Mouse (Mus musculus): ENCODE measurements around the gene Chrne. TPM values are rescaled to one million over a fixed set of nuclear protein-coding genes. Genes with fewer than 3 reads are reported as not detected.

Chrne gene
- polyA plus RNA-seq, 1 experiment from 2014 or later, result not detected

DNA sequence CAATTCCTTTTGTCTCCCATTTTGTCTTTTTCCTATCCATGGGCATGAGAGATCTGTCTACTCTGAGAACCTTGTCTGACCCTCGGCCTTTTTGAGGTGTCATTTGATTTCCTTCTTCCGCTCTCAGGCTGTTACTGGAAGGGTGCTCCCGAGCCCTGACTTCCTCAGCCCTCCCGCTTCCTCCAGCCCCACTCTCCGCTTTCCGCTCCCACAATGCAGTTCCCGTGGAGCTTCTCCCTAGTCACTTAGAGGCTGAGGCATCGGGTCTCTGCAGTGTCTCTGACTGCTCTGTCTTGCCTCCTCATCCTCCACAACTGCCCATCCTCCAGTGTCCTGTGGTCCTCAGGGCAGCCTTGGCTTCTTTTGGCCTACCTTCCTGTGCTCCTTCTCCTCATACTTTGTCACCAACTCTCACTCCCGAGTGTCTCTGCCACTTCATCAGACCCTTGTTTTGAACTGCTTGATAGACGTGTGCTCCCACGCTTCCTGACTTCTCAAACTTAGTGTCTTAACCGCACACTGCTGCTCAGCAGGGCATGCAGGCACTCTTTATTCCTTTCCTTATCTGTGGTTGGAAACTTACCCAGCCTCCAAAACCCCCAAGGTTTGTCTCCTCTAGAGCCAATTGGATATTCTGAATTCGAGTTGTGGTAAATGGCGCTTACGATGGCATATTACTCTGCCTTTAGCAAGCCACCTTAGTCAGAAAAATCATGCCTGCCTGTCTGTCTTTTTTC, 24.6 kb downstream of the Chrne start:
- no peak for ATAC-seq (ENCODE audit: insufficient number of reproducible peaks, low FRiP score, low TSS enrichment, low read depth)
- Histone ChIP-seq H3K27ac (no peak overlapping the region), H3K9ac (no peak overlapping the region), H3K36me3 (peaks cover 26% of the 10 kb centered on the region), H3K4me3 (no peak overlapping the region), H3K9me3 (no peaks in the 10 kb centered on the region), H3K4me1 (0 out of 2 replicates have a peak, but pooled peaks cover 3% of the 10 kb centered on the region), H3K4me2 (no peak overlapping the region), H3K27me3 (no peaks in the 10 kb centered on the region)
- 76% methylated on average over 15 of the region's 15 CpGs for WGBS

DNA sequence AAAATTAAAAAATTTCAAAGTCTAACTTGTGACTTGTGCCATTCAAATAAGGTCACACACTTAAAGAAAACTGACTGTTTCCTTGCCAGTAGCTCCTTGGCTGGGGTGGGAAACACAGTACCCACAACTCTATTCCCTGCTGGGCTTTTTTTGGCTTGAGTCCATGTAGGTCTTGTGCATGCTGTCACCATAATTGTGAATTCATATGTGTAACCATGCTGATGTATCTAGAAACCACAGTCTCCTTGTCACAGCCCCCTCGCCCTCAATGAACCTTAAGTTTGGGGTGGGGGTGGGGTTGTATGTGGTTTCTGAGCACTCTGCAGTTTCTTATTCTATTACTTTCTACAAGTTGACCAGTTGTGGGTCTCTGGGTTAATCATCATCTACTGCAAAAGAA, 27.3 kb downstream of the Chrne start:
- no peaks in the 10 kb centered on the region for H3K27me3 ChIP-seq
- no peak overlapping the region for H3K4me2 ChIP-seq
- no peak overlapping the region for H3K4me3 ChIP-seq
- WGBS, result 76% methylated on average over 1 of the region's 1 CpGs
- H3K27ac ChIP-seq, result no peak overlapping the region
- no peaks in the 10 kb centered on the region for H3K9me3 ChIP-seq
- no peak overlapping the region for H3K9ac ChIP-seq
- H3K36me3 ChIP-seq, result peaks cover 3% of the 10 kb centered on the region; the same call in 1 of the 2 replicates
- ATAC-seq (ENCODE audit: insufficient number of reproducible peaks, low FRiP score, low TSS enrichment, low read depth), result no peak
- 0 out of 2 replicates have a peak, but pooled peaks cover 3% of the 10 kb centered on the region for H3K4me1 ChIP-seq

DNA sequence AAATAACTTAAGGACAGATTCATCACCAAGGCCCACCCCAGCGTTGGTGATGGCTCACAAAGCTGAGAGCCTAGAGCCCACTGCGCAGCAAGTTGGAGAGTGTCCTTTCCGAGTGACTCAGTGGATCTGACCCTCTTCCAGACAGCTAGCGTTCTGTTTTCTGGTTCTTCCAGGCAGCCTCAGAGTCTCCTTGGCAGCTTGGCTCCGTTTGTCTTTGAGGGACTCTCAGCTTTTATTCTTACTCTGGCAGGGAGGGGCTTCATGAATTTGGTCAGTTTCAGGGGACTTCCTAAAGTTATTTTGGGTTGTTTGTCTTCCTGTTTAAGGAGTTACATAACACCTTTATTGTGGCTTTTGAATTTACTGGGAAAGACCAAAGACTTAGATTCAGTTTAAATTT, 32.1 kb downstream of the Chrne start:
- Histone ChIP-seq H3K9ac (no peak overlapping the region), H3K36me3 (0 out of 2 replicates have a peak, but pooled peaks cover 3% of the 10 kb centered on the region), H3K9me3 (no peaks in the 10 kb centered on the region), H3K4me3 (no peak overlapping the region), H3K4me1 (peaks cover 43% of the 10 kb centered on the region), H3K4me2 (no peak overlapping the region), H3K27ac (no peak overlapping the region), H3K27me3 (no peaks in the 10 kb centered on the region)
- ATAC-seq (ENCODE audit: insufficient number of reproducible peaks, low FRiP score, low TSS enrichment, low read depth), result no peak
- WGBS, result 83% methylated on average over 5 of the region's 5 CpGs

DNA sequence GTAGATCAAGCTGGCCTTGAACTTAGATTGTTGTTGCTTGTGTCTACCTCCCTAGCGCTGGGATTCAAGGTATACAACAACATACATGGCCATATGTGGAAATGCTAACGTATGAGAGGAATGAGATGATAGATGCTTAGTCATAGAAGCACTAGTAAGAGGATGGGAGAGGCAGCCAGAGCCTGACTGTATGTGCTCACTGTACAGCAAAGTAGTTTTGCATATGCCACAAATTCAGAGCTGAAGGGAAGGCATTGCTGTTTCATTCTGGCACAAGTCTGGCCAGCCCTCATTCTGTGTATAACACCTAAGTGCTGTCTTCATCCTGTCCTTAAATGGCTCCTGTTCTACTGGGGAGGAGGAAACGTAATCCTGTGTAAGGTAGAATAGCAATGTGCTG, 32.8 kb downstream of the Chrne start:
- Histone ChIP-seq H3K9me3 (no peaks in the 10 kb centered on the region), H3K27ac (peak overlapping the region; percentile 55; the same call in 1 of the 2 replicates), H3K4me3 (no peak overlapping the region), H3K27me3 (no peaks in the 10 kb centered on the region), H3K36me3 (0 out of 2 replicates have a peak, but pooled peaks cover 3% of the 10 kb centered on the region), H3K4me2 (no peak overlapping the region), H3K9ac (no peak overlapping the region), H3K4me1 (peaks cover 46% of the 10 kb centered on the region)
- ATAC-seq (ENCODE audit: insufficient number of reproducible peaks, low FRiP score, low TSS enrichment, low read depth), result no peak
- WGBS, result 82% methylated on average over 3 of the region's 3 CpGs

DNA sequence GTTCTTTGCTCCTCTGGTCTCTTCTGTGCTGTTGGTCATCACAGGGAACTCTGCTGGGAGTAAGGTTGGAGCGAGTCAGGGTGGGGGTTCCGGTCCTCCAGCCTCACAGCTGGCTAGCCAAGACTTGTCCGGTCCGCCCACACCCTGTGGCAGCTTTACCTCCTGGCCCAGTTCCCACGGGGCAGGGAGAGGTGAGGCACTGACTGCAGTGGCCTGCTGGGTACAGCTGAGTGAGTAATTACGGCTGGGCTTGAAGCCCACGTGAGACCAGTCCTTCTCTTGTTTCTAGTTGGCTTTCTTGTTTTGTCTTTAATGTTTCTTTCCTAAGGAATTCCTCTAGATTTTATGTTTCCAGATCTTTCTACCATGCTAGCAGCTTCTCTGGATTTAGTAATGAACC, 33.6 kb downstream of the Chrne start:
- H3K27ac ChIP-seq, result peak overlapping the region; percentile 40
- 21% methylated on average over 7 of the region's 7 CpGs for WGBS
- ATAC-seq (ENCODE audit: insufficient number of reproducible peaks, low FRiP score, low TSS enrichment, low read depth), result no peak; the same call in 1 of the 2 replicates
- H3K9me3 ChIP-seq, result no peaks in the 10 kb centered on the region
- H3K4me2 ChIP-seq, result peak overlapping the region; percentile 5; the same call in 1 of the 2 replicates
- H3K27me3 ChIP-seq, result no peaks in the 10 kb centered on the region
- no peak overlapping the region for H3K9ac ChIP-seq
- 0 out of 2 replicates have a peak, but pooled peaks cover 3% of the 10 kb centered on the region for H3K36me3 ChIP-seq
- peaks cover 50% of the 10 kb centered on the region for H3K4me1 ChIP-seq
- no peak overlapping the region for H3K4me3 ChIP-seq

DNA sequence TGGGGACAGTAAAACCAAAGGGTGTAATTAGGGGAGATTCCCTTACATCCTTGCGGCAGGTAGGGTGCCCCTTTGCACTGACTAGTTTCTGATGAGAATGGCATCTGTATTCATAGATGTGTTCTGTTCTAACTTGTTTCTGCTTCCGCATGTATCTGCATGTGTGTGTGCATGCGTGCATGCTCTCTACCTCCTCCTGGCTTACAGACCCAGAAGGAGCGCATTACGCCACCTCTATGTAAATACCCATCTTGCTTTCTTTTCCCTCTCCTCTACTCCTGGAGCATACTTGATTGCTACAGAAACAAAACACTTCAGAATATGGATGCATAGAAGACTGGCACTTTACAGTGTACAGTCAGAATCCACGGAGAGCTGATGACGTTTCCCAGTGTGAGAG, 35.2 kb downstream of the Chrne start:
- Histone ChIP-seq H3K27ac (peak overlapping the region; percentile 73), H3K4me2 (no peak overlapping the region), H3K4me3 (no peak overlapping the region), H3K9me3 (no peaks in the 10 kb centered on the region), H3K36me3 (0 out of 2 replicates have a peak, but pooled peaks cover 3% of the 10 kb centered on the region), H3K4me1 (peaks cover 63% of the 10 kb centered on the region), H3K9ac (no peak overlapping the region), H3K27me3 (no peaks in the 10 kb centered on the region)
- 70% methylated on average over 7 of the region's 7 CpGs for WGBS
- peak; percentile 68; the same call in 1 of the 2 replicates for ATAC-seq (ENCODE audit: insufficient number of reproducible peaks, low FRiP score, low TSS enrichment, low read depth)

DNA sequence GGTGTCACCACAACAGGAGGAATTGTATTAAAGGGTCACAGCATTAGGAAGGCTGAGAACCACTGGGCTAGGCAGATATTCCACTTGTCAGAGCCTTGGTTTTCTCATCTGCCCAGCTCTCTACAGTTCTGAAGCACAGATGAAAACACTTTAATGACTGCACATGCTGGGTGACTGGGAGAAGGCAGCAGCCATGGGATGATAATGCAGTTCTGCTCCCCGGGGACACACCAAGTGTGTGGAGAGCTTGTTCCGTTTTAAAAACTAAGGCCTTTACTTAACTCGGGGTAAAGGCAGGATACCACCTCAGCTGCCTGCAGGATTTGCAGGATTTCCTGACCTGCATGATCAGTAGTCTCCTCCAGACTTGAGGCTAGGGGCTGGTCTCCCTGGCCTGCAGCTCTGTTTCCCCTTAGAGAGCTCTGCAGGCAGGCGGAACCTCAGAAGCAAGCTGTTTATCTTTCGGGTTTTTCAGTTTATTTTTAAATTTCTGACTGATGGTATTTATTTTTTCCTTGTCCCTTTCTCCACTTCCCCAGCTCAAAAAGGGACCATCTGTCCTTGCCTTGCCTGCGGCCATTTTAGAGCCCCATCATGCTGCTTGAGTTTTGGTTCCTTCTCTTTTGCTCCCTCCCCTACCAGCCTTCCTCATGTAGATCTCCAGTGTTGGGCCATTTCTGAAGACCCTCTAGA, 35.8 kb downstream of the Chrne start:
- H3K9me3 ChIP-seq, result no peaks in the 10 kb centered on the region
- 0 out of 2 replicates have a peak, but pooled peaks cover 2% of the 10 kb centered on the region for H3K36me3 ChIP-seq
- H3K9ac ChIP-seq, result no peak overlapping the region
- WGBS, result 48% methylated on average over 6 of the region's 6 CpGs
- peak overlapping the region; percentile 73 for H3K27ac ChIP-seq
- no peak for ATAC-seq (ENCODE audit: insufficient number of reproducible peaks, low FRiP score, low TSS enrichment, low read depth)
- no peaks in the 10 kb centered on the region for H3K27me3 ChIP-seq
- no peak overlapping the region for H3K4me3 ChIP-seq
- peaks cover 69% of the 10 kb centered on the region for H3K4me1 ChIP-seq
- H3K4me2 ChIP-seq, result no peak overlapping the region

DNA sequence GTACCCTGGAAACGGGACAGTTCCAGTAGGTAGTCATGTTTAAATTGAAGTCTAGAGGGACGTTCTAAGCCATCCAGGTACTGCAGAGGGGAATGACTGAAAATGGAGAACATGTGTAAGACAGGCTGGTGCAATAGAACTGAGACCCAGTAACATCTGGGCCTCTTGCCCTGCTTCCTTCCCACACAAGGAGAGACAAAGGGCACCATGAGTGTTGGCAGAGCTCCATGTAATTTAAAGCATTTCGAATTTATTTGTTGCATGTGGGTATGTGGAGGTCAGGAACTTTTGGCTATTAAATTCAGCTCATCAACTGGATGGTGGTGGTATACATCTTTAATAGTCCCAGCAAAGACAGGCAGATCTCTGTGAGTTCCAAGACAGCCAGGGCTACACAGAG, 36.8 kb downstream of the Chrne start:
- Histone ChIP-seq H3K27me3 (no peaks in the 10 kb centered on the region), H3K4me1 (peaks cover 79% of the 10 kb centered on the region), H3K4me3 (no peak overlapping the region), H3K9me3 (no peaks in the 10 kb centered on the region), H3K9ac (no peak overlapping the region), H3K27ac (peak overlapping the region; percentile 73; the same call in 1 of the 2 replicates), H3K4me2 (no peak overlapping the region), H3K36me3 (no peaks in the 10 kb centered on the region)
- ATAC-seq (ENCODE audit: insufficient number of reproducible peaks, low FRiP score, low TSS enrichment, low read depth), result no peak
- 29% methylated on average over 3 of the region's 3 CpGs for whole genome bisulfite sequencing

DNA sequence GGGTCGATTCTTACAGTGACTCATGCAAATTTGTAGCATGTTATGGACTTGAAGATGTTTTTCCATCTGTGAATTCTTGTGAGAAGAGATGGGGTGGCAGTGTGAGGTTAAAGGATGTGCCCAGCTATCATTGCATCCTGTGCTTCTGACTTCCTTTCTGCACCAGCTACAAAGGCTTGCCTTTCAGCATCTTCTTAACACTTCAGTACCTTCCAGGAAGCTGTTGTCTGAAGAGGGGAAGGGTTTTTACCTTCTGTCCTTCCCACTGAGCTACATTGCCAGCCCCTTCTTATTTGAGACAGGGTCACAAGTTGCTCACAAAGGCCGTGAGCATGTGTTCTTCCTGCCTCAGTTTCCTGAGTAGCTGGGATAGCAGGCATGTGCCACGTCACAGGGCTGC, 38.1 kb downstream of the Chrne start:
- Histone ChIP-seq H3K36me3 (no peaks in the 10 kb centered on the region), H3K4me1 (peaks cover 82% of the 10 kb centered on the region), H3K4me2 (no peak overlapping the region), H3K9me3 (no peaks in the 10 kb centered on the region), H3K27me3 (no peaks in the 10 kb centered on the region), H3K4me3 (no peak overlapping the region), H3K27ac (no peak overlapping the region), H3K9ac (no peak overlapping the region)
- 79% methylated on average over 3 of the region's 3 CpGs for WGBS
- no peak for ATAC-seq (ENCODE audit: insufficient number of reproducible peaks, low FRiP score, low TSS enrichment, low read depth)

DNA sequence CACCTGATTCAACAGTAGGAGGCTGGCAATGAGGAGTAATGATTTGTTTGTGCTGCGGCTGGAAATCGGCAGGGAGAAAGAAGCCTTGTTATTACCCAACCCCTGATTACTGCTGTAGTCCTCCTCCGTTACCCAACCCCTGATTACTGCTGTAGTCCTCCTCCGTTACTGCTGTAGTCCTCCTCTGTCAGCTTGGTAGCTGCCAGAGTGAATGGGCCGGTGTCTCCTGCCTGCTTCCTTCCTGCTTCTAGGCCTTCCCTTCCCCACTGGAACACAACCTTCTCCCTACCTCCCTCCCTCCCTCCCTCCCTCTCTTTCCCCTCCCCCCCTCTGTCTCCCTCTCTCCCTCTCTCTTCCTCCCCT, 38.7 kb downstream of the Chrne start:
- peak overlapping the region; percentile 75 for H3K27ac ChIP-seq
- no peaks in the 10 kb centered on the region for H3K9me3 ChIP-seq
- no peaks in the 10 kb centered on the region for H3K36me3 ChIP-seq
- no peak overlapping the region for H3K9ac ChIP-seq
- no peak for ATAC-seq (ENCODE audit: insufficient number of reproducible peaks, low FRiP score, low TSS enrichment, low read depth)
- no peak overlapping the region for H3K4me2 ChIP-seq
- H3K4me1 ChIP-seq, result peaks cover 76% of the 10 kb centered on the region
- no peak overlapping the region for H3K4me3 ChIP-seq
- WGBS, result 41% methylated on average over 5 of the region's 5 CpGs
- no peaks in the 10 kb centered on the region for H3K27me3 ChIP-seq

DNA sequence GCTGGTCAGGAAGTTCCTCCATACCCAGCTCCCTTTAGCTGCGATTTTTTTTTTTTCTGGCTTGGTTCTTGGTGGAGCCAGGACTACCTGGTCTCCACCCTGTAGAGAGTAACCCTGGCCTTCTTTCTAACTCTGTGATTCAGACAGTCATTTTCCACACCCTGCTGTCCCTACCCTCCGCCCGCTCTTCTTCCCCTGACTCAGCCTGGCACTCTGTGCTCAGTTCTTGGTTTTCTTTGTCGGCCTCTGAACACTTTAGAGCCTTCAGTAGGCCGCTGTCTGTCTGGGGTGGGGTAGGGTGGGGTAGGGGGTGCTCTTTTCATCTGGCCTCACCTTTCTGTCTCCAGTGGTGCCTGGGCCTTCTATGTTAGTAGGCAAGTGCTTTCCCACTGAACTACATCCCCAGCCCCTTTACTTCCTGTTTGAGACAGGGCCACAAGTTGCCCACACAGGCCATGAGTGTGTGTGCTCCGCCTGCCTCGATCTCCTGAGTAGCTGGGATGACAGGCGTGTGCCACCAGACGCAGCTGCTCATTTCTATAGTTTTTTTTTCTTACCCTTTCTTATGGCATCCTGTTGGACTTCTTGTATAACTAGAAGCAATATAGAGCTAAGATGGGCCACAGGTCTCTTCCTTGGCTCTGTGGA, 39.2 kb downstream of the Chrne start:
- H3K27me3 ChIP-seq, result no peaks in the 10 kb centered on the region
- peaks cover 71% of the 10 kb centered on the region for H3K4me1 ChIP-seq
- H3K27ac ChIP-seq, result peak overlapping the region; percentile 75
- H3K9me3 ChIP-seq, result no peaks in the 10 kb centered on the region
- H3K4me2 ChIP-seq, result no peak overlapping the region
- whole genome bisulfite sequencing, result 72% methylated on average over 9 of the region's 9 CpGs
- no peaks in the 10 kb centered on the region for H3K36me3 ChIP-seq
- H3K4me3 ChIP-seq, result no peak overlapping the region
- no peak for ATAC-seq (ENCODE audit: insufficient number of reproducible peaks, low FRiP score, low TSS enrichment, low read depth)
- no peak overlapping the region for H3K9ac ChIP-seq

DNA sequence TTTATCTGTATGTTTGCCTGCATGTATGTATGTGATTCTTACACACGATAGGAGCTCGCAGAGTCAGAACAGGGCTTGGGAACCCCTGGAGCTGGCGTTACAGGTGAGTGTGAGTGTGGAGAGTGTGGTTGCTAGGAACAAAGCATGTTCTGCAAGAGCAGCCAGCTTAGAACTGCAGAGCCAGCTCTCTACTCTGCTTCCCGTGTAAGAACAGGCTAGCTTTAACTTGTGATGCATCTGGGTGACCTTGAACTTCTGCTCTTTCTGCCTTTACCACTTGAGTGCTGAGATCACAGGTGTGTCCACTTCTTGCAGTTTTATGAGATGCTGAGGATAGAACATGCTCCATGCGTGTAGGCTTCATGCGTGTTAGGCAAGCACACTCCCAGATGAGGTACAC, 40.1 kb downstream of the Chrne start:
- ATAC-seq (ENCODE audit: insufficient number of reproducible peaks, low FRiP score, low TSS enrichment, low read depth), result no peak
- no peak overlapping the region for H3K4me3 ChIP-seq
- H3K9me3 ChIP-seq, result no peaks in the 10 kb centered on the region
- H3K36me3 ChIP-seq, result no peaks in the 10 kb centered on the region
- no peak overlapping the region for H3K9ac ChIP-seq
- peaks cover 64% of the 10 kb centered on the region for H3K4me1 ChIP-seq
- H3K4me2 ChIP-seq, result no peak overlapping the region
- peak overlapping the region; percentile 75 for H3K27ac ChIP-seq
- WGBS, result 78% methylated on average over 6 of the region's 6 CpGs
- no peaks in the 10 kb centered on the region for H3K27me3 ChIP-seq

All from limb, embryonic 15.5 days (tissue).